7 mouse cellular contexts compared by ENCODE assay signal in genomic region chr13:21996840-21997185, GRCm38 (mm10). TPM values are rescaled to one million over a fixed set of nuclear protein-coding genes. Genes with fewer than 3 reads are reported as not detected.
DNase-seq lines count a peak whose midpoint lies in the region; ATAC-seq lines count a peak whose summit lies in the region.

No protein-coding gene starts in this region.

- H3K36me3 ChIP-seq in neural tube, embryonic 11.5 days (ENCODE audit: control insufficient read depth, insufficient read depth, low read length) = no peaks in the 10 kb centered on the region
- H3K36me3 ChIP-seq in forebrain, embryonic 14.5 days (ENCODE audit: control insufficient read depth, insufficient read depth, low read length) = no peaks in the 10 kb centered on the region
- no peaks in the 10 kb centered on the region for H3K36me3 ChIP-seq in liver, embryonic 12.5 days

- H3K4me1 ChIP-seq in neural tube, embryonic 11.5 days (ENCODE audit: control insufficient read depth, insufficient read depth, low read length) = 0 out of 2 replicates have a peak, but pooled peaks cover 7% of the 10 kb centered on the region
- H3K4me1 ChIP-seq in forebrain, embryonic 14.5 days (ENCODE audit: control insufficient read depth, insufficient read depth, low read length) = peaks cover 11% of the 10 kb centered on the region; the same call in 1 of the 2 replicates
- H3K4me1 ChIP-seq in liver, embryonic 12.5 days = peaks cover 33% of the 10 kb centered on the region

- no peak for ATAC-seq in neural tube, embryonic 11.5 days (ENCODE audit: insufficient read depth, low FRiP score, low TSS enrichment)
- no peak for ATAC-seq in forebrain, embryonic 14.5 days
- ATAC-seq in liver, embryonic 12.5 days = no peak

- peak overlapping the region; percentile 49 for H3K4me2 ChIP-seq in neural tube, embryonic 11.5 days (ENCODE audit: low read depth)
- peak overlapping the region; percentile 37; the same call in 1 of the 2 replicates for H3K4me2 ChIP-seq in forebrain, embryonic 14.5 days (ENCODE audit: low read length)
- H3K4me2 ChIP-seq in liver, embryonic 12.5 days = peak overlapping the region; percentile 76

- H3K27me3 ChIP-seq in neural tube, embryonic 11.5 days (ENCODE audit: control insufficient read depth, insufficient read depth, low read length) = peaks cover 66% of the 10 kb centered on the region
- peaks cover 60% of the 10 kb centered on the region for H3K27me3 ChIP-seq in forebrain, embryonic 14.5 days (replicated peaks; ENCODE audit: control insufficient read depth, insufficient read depth, low read length)
- peaks cover 77% of the 10 kb centered on the region for H3K27me3 ChIP-seq in liver, embryonic 12.5 days (replicated peaks)

- H3K27ac ChIP-seq in neural tube, embryonic 11.5 days (ENCODE audit: low read depth, low read length) = no peak overlapping the region
- H3K27ac ChIP-seq in forebrain, embryonic 14.5 days (ENCODE audit: low read depth, low read length) = no peak overlapping the region
- H3K27ac ChIP-seq in liver, embryonic 12.5 days = no peak overlapping the region

- peak overlapping the region; percentile 27 for H3K4me3 ChIP-seq in neural tube, embryonic 11.5 days (ENCODE audit: low read depth, low read length)
- peak overlapping the region; percentile 15 for H3K4me3 ChIP-seq in forebrain, embryonic 14.5 days (ENCODE audit: low read depth, low read length)
- peak overlapping the region; percentile 59 for H3K4me3 ChIP-seq in liver, embryonic 12.5 days

- under 1% methylated on average over 13 of the region's 13 CpGs for WGBS in neural tube, embryonic 11.5 days
- WGBS in forebrain, embryonic 14.5 days = under 1% methylated on average over 13 of the region's 13 CpGs
- whole genome bisulfite sequencing in liver, embryonic 12.5 days (ENCODE audit: insufficient replicate concordance) = 1% methylated on average over 13 of the region's 13 CpGs

- H3K9ac ChIP-seq in neural tube, embryonic 11.5 days (ENCODE audit: low read length) = no peak overlapping the region
- no peak overlapping the region for H3K9ac ChIP-seq in forebrain, embryonic 14.5 days (ENCODE audit: low read length)
- H3K9ac ChIP-seq in liver, embryonic 12.5 days = no peak overlapping the region

- no peak for DNase-seq in neural tube, embryonic 11.5 days (ENCODE audit: low spot score)
- DNase-seq in neural tube, embryonic 10.5 days (ENCODE audit: extremely low spot score, low spot score) = no peak
- DNase-seq in forebrain, embryonic 14.5 days (ENCODE audit: low spot score) = no peak
- no peak for DNase-seq in urinary bladder, adult 18-20 months (ENCODE audit: low spot score in 2 of 2)
- DNase-seq in urinary bladder, postnatal 36 days (ENCODE audit: low spot score in 2 of 2) = no peak
- DNase-seq in yolk sac, embryonic 10.5 days (ENCODE audit: low spot score) = no peak

- H3K9me3 ChIP-seq in neural tube, embryonic 11.5 days (ENCODE audit: control insufficient read depth, low read length) = no peaks in the 10 kb centered on the region
- H3K9me3 ChIP-seq in forebrain, embryonic 14.5 days (replicated peaks; ENCODE audit: control insufficient read depth, low read length) = no peaks in the 10 kb centered on the region; the same call in 1 of the 2 replicates
- no peaks in the 10 kb centered on the region for H3K9me3 ChIP-seq in liver, embryonic 12.5 days (replicated peaks)

RNA-seq across cellular contexts. Expression of gene Prss16, which starts 12.7 kb away (rescaled TPM):
- 0.21 and 0.27 TPM in 2 replicates for polyA plus RNA-seq in neural tube, embryonic 11.5 days (2014; fragmentation: Nextera tagmentation; extraction: Ambion mirVana)
- 0.10 TPM in 1 of 2 replicates, not detected in the other for polyA plus RNA-seq in forebrain, embryonic 14.5 days (2014; fragmentation: Nextera tagmentation; extraction: Ambion mirVana)
- 0.22 and 0.33 TPM in 2 replicates for polyA plus RNA-seq in liver, embryonic 12.5 days (2016; fragmentation: Nextera tagmentation; extraction: Ambion mirVana)

RNA-seq across cellular contexts. Expression of gene Pom121l2, which starts 15.8 kb away (rescaled TPM):
- 0.16 and 0.19 TPM in 2 replicates for polyA plus RNA-seq in neural tube, embryonic 11.5 days (2014; fragmentation: Nextera tagmentation; extraction: Ambion mirVana)
- 0.14 TPM in 1 of 2 replicates, not detected in the other for polyA plus RNA-seq in forebrain, embryonic 14.5 days (2014; fragmentation: Nextera tagmentation; extraction: Ambion mirVana)
- not detected in 2 replicates for polyA plus RNA-seq in liver, embryonic 12.5 days (2016; fragmentation: Nextera tagmentation; extraction: Ambion mirVana)

RNA-seq across cellular contexts. Expression of gene Hist1h2ah, which starts 38.6 kb away (rescaled TPM):
- 6.6 and 16.2 TPM in 2 replicates for polyA plus RNA-seq in neural tube, embryonic 11.5 days (2014; fragmentation: Nextera tagmentation; extraction: Ambion mirVana)
- 4.8 and 8.3 TPM in 2 replicates for polyA plus RNA-seq in forebrain, embryonic 14.5 days (2014; fragmentation: Nextera tagmentation; extraction: Ambion mirVana)
- polyA plus RNA-seq in liver, embryonic 12.5 days (2016; fragmentation: Nextera tagmentation; extraction: Ambion mirVana) = 9.3 and 17.8 TPM in 2 replicates

RNA-seq across cellular contexts. Expression of gene Hist1h2bk, which starts 38.9 kb away (rescaled TPM):
- 6.2 and 10.8 TPM in 2 replicates for polyA plus RNA-seq in neural tube, embryonic 11.5 days (2014; fragmentation: Nextera tagmentation; extraction: Ambion mirVana)
- polyA plus RNA-seq in forebrain, embryonic 14.5 days (2014; fragmentation: Nextera tagmentation; extraction: Ambion mirVana) = 2.5 and 3.5 TPM in 2 replicates
- 4.4 and 4.8 TPM in 2 replicates for polyA plus RNA-seq in liver, embryonic 12.5 days (2016; fragmentation: Nextera tagmentation; extraction: Ambion mirVana)

RNA-seq across cellular contexts. Expression of gene Hist1h4i, which starts 44.3 kb away (rescaled TPM):
- polyA plus RNA-seq in neural tube, embryonic 11.5 days (2014; fragmentation: Nextera tagmentation; extraction: Ambion mirVana) = 25.5 and 29.2 TPM in 2 replicates
- 14.0 and 18.0 TPM in 2 replicates for polyA plus RNA-seq in forebrain, embryonic 14.5 days (2014; fragmentation: Nextera tagmentation; extraction: Ambion mirVana)
- polyA plus RNA-seq in liver, embryonic 12.5 days (2016; fragmentation: Nextera tagmentation; extraction: Ambion mirVana) = 44.1 and 49.4 TPM in 2 replicates
